In genomic region chrX:35889800-35890106, GRCm38 (mm10) we compare ENCODE assay signal across 7 mouse cellular contexts. TPM values are rescaled to one million over a fixed set of nuclear protein-coding genes. Genes with fewer than 3 reads are reported as not detected.
DNase-seq lines count a peak whose midpoint lies in the region; ATAC-seq and TF ChIP-seq lines count a peak whose summit lies in the region.

No protein-coding gene starts in this region.

- H3K36me3 ChIP-seq in liver, adult 2 months (ENCODE audit: control insufficient read depth, insufficient read depth, low read length): no peaks in the 10 kb centered on the region
- no peaks in the 10 kb centered on the region for H3K36me3 ChIP-seq in forebrain, embryonic 11.5 days (ENCODE audit: control insufficient read depth, insufficient read depth, low read length)
- no peaks in the 10 kb centered on the region for H3K36me3 ChIP-seq in limb, embryonic 14.5 days (ENCODE audit: control insufficient read depth, insufficient read depth, low read length)
- H3K36me3 ChIP-seq in small intestine, adult 2 months (ENCODE audit: control insufficient read depth, insufficient read depth, low read length): no peaks in the 10 kb centered on the region

- 1% methylated on average over 8 of the region's 8 CpGs for WGBS in liver, adult 2 months
- 30% methylated on average over 6 of the region's 8 CpGs for WGBS in forebrain, embryonic 11.5 days
- WGBS in limb, embryonic 14.5 days: 12% methylated on average over 6 of the region's 8 CpGs
- WGBS in small intestine, adult 2 months: 9% methylated on average over 8 of the region's 8 CpGs

- intact Hi-C loops in gastrocnemius, postnatal 36 days (cut with DNase I): loop anchor here (5.0 kb wide), 1 partner anchor 108 kb away; no protein-coding TSS in a partner anchor

- H3K27ac ChIP-seq in liver, adult 2 months (replicated peaks; ENCODE audit: insufficient read depth, low read depth, low read length): no peak overlapping the region
- H3K27ac ChIP-seq in forebrain, embryonic 11.5 days (ENCODE audit: low read depth, low read length): no peak overlapping the region
- H3K27ac ChIP-seq in limb, embryonic 14.5 days (replicated peaks; ENCODE audit: low read depth, low read length): no peak overlapping the region
- no peak overlapping the region for H3K27ac ChIP-seq in small intestine, adult 2 months (ENCODE audit: insufficient read depth, low read depth, low read length)

- TF ChIP-seq CTCF in liver, adult 2 months (IDR thresholded peaks at IDR 0.05; ENCODE audit: low read depth, low read length): no peak
- TF ChIP-seq CTCF in small intestine, adult 2 months (IDR thresholded peaks at IDR 0.05; ENCODE audit: extremely low read depth, insufficient read length, insufficient replicate concordance, low read depth, low read length): no peak

- DNase-seq in liver, adult 2 months (ENCODE audit: extremely low read depth, low read depth, low spot score): no peak
- DNase-seq in liver: no peak
- peak; percentile 2 for DNase-seq in cerebellum, adult 8-10 months
- DNase-seq in forebrain, embryonic 11.5 days (ENCODE audit: low spot score): peak; percentile 53
- no peak for DNase-seq in limb, embryonic 14.5 days (ENCODE audit: low spot score)
- DNase-seq in gastrocnemius, postnatal 36 days: no peak

- peak; percentile 37; the same call in 1 of the 2 replicates for ATAC-seq in forebrain, embryonic 11.5 days (replicated peaks; ENCODE audit: low FRiP score)
- no peak for ATAC-seq in limb, embryonic 14.5 days (ENCODE audit: low FRiP score, low read depth)

- H3K9ac ChIP-seq in liver, adult 2 months (ENCODE audit: low read depth, low read length): no peak overlapping the region
- peak overlapping the region; percentile 70 for H3K9ac ChIP-seq in forebrain, embryonic 11.5 days (ENCODE audit: low read length)
- peak overlapping the region; percentile 68; the same call in 1 of the 2 replicates for H3K9ac ChIP-seq in limb, embryonic 14.5 days (ENCODE audit: low read depth, low read length, severe bottlenecking)

- no peaks in the 10 kb centered on the region for H3K4me1 ChIP-seq in liver, adult 2 months (ENCODE audit: control insufficient read depth, insufficient read depth, low read length)
- H3K4me1 ChIP-seq in forebrain, embryonic 11.5 days (replicated peaks; ENCODE audit: control insufficient read depth, insufficient read depth, low read length): no peaks in the 10 kb centered on the region
- H3K4me1 ChIP-seq in limb, embryonic 14.5 days (ENCODE audit: control insufficient read depth, insufficient read depth, low read length): no peaks in the 10 kb centered on the region
- H3K4me1 ChIP-seq in small intestine, adult 2 months (ENCODE audit: control insufficient read depth, insufficient read depth, insufficient read length, low read length): 0 out of 2 replicates have a peak, but pooled peaks cover 2% of the 10 kb centered on the region

- no peaks in the 10 kb centered on the region for H3K9me3 ChIP-seq in forebrain, embryonic 11.5 days (ENCODE audit: control insufficient read depth, low read length)
- no peaks in the 10 kb centered on the region for H3K9me3 ChIP-seq in limb, embryonic 14.5 days (ENCODE audit: control insufficient read depth, low read length)

- no peaks in the 10 kb centered on the region for H3K27me3 ChIP-seq in liver, adult 2 months (ENCODE audit: control insufficient read depth, insufficient read depth, low read length)
- H3K27me3 ChIP-seq in forebrain, embryonic 11.5 days (ENCODE audit: control insufficient read depth, insufficient read depth, low read length): no peaks in the 10 kb centered on the region
- no peaks in the 10 kb centered on the region for H3K27me3 ChIP-seq in limb, embryonic 14.5 days (ENCODE audit: control insufficient read depth, insufficient read depth, low read length)
- no peaks in the 10 kb centered on the region for H3K27me3 ChIP-seq in small intestine, adult 2 months (ENCODE audit: control insufficient read depth, insufficient read depth, low read length)

- no peaks in the 10 kb centered on the region for H3K79me2 ChIP-seq in liver, adult 2 months (ENCODE audit: control insufficient read depth, insufficient read depth, low read length)

- H3K4me2 ChIP-seq in forebrain, embryonic 11.5 days (ENCODE audit: low read depth, low read length, severe bottlenecking): peak overlapping the region; percentile 48
- H3K4me2 ChIP-seq in limb, embryonic 14.5 days (replicated peaks; ENCODE audit: low read depth, low read length, severe bottlenecking): peak overlapping the region; percentile 59

- TF ChIP-seq POLR2A in liver, adult 2 months (IDR thresholded peaks at IDR 0.05; ENCODE audit: extremely low read depth, insufficient read depth, low read length): no peak
- no peak for TF ChIP-seq POLR2A in limb, embryonic 14.5 days (IDR thresholded peaks at IDR 0.05; ENCODE audit: borderline replicate concordance, extremely low read depth, insufficient read depth, insufficient read length)
- TF ChIP-seq POLR2A in small intestine, adult 2 months (IDR thresholded peaks at IDR 0.05; ENCODE audit: low read depth, low read length): no peak

- H3K4me3 ChIP-seq in liver, adult 2 months (ENCODE audit: insufficient read depth, low read depth, low read length): peak overlapping the region; percentile 23; the same call in 1 of the 2 replicates
- peak overlapping the region; percentile 56 for H3K4me3 ChIP-seq in forebrain, embryonic 11.5 days (ENCODE audit: low read depth, low read length)
- H3K4me3 ChIP-seq in limb, embryonic 14.5 days (replicated peaks; ENCODE audit: low read length): peak overlapping the region; percentile 54
- peak overlapping the region; percentile 98 for H3K4me3 ChIP-seq in small intestine, adult 2 months (ENCODE audit: low read depth, low read length)

RNA-seq across cellular contexts. Expression of gene Dock11, which starts 1.1 kb away (rescaled TPM):
- total RNA-seq in liver, adult 2 months (2014; rRNA removed): 1.8 and 1.9 TPM in 2 replicates
- 0.06 and 0.18 TPM in 2 replicates for polyA plus RNA-seq in liver, adult 2 months (2012; rRNA removed)
- 27.9 and 29.3 TPM in 2 replicates for polyA plus RNA-seq in forebrain, embryonic 11.5 days (2014; fragmentation: Nextera tagmentation; extraction: Ambion mirVana)
- 13.5 and 17.9 TPM in 2 replicates for polyA plus RNA-seq in limb, embryonic 14.5 days (2012; rRNA removed)
- polyA plus RNA-seq in limb, embryonic 14.5 days (2014; fragmentation: Nextera tagmentation; extraction: Ambion mirVana): 24.4 and 24.5 TPM in 2 replicates
- 0.28 and 0.68 TPM in 2 replicates for polyA plus RNA-seq in small intestine, adult 2 months (2012; rRNA removed)
- total RNA-seq in gastrocnemius, postnatal 36 days (2021): 1 to 10 TPM; 2.9 to 3.1 TPM

Comparison
In these comparisons a context has a peak if more than half of its experiments do, and no peak if none do; other contexts are left out.
1. DNase-seq: peak in cerebellum, adult 8-10 months (single experiment) and forebrain, embryonic 11.5 days (single experiment); none in liver, adult 2 months (single experiment), liver (single experiment), limb, embryonic 14.5 days (single experiment) and gastrocnemius, postnatal 36 days (0 of 2).
2. H3K4me3 ChIP-seq: peak in every context shown above with its lines; median percentile 98 in small intestine, adult 2 months; 56 in forebrain, embryonic 11.5 days; 54 in limb, embryonic 14.5 days; 23 in liver, adult 2 months.